Mouse (Mus musculus) cerebellum, adult 11-12 months (tissue): Measurements from ENCODE around the gene Ska3.

Experiments
- DNase-seq: peaks from one replicate; pipeline ENCODE4 v3.0.0; 2022

The Ska3 gene

DNA sequence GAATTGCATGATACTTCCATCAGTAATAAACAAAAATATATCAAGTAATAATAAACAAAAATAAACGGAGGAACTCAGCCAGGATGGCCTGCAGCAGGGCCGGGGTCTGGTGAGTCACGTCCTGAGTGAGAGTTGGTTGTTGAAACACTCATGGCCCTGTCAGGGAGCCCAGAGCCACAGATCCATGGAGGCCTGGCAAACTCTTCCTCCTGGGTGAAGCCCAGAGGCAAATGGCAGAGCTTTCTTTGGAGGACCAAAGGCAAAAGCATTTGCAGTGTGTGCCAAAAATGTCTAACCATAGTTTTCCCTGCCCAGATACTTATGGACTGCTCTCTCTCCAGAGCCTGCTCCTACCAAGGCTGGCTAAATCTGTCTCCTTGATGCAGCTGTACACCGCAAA lies 34.8 kb downstream of the Ska3 start:
- DNase-seq: no peak

GRCm38 (mm10) chr14:57789759-57790158 lies 36.2 kb downstream of the Ska3 start:
- DNase-seq: no peak

DNA sequence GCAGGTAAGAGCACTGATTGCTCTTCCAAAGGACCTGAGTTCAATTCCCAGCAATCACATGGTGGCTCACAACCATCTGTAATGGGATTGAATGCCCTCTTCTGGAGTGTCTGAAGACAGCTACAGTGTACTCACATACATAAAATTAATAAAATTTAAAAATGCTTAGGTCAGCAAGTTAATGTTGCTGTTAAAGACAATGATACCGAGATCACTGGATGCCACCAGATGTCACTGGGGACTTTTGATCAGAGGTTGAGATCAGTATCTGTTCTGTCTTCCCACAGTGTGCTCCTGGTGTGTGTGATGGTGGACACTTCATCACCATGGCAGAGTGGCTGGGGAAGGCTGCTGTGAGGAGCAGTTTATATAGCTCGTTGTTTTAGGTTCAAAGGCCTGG lies 36.7 kb downstream of the Ska3 start:
- DNase-seq: no peak

DNA sequence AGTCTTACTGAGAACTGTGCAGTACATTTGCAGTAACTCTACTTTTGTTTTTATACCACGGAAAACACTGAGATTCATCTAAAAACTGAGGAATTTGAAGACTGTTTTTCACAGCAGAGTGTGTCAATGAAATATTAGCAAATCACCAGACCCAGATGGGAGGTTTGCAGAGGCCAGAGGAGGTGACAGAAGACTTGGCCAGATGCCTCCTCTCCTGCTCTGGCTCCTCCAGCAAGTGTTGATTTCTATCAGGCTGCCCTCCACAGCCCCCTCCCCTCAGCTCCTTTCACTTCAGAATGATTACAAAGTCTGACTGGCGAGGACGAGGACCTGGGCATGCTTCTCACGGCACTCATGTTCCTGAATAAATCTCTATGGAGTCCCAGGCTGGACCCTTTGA lies 38.6 kb downstream of the Ska3 start:
- no peak for DNase-seq

DNA sequence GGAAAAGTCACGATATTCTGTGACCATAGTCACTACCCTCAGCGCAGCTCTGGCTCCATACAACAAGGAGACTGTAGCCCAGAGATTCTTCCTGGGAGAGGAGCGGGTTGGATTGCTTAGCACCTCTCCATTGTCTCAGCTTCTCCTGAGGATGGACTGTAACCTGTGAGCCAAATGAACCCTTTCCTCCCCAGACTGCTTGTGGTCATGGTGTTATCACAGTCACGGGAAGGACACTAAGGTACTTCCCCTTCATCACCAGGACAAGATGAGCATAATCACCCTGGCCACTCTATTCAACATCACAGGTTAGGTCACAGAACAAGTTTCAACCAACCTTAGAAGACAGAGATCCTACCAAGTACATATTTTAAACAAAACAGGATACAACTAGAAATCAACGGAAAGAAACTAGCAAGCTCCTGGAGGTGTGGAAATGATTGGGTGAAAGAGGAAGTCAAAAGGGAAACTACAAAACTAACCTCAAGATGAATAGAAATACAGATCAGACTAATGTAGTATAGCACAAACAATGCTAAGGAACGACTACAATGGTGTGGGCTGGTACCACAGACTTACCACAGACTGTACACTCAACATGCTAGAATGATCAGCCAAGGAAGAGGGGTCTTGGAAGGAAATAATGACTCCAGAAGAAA lies 53.7 kb downstream of the Ska3 start:
- no peak for DNase-seq

DNA sequence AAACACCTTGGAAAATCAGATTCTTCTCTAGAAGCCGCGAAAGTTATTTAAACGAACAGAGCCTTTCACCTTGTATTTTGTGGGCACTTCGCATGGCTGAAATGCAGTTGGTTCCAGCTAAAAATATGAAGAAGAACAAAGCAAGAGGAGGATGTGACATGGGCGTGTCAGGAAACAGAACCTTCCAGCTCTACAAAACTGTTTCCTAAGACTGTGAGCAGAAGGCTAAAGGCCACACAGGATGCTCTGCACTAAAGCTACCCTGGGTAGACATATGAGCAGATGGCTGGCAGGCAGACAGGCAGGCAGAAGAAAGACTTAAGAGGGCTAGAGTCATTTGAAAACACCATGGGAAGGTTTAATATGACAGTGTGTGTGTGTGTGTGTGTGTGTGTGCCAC lies 56.9 kb downstream of the Ska3 start:
- DNase-seq: no peak

DNA sequence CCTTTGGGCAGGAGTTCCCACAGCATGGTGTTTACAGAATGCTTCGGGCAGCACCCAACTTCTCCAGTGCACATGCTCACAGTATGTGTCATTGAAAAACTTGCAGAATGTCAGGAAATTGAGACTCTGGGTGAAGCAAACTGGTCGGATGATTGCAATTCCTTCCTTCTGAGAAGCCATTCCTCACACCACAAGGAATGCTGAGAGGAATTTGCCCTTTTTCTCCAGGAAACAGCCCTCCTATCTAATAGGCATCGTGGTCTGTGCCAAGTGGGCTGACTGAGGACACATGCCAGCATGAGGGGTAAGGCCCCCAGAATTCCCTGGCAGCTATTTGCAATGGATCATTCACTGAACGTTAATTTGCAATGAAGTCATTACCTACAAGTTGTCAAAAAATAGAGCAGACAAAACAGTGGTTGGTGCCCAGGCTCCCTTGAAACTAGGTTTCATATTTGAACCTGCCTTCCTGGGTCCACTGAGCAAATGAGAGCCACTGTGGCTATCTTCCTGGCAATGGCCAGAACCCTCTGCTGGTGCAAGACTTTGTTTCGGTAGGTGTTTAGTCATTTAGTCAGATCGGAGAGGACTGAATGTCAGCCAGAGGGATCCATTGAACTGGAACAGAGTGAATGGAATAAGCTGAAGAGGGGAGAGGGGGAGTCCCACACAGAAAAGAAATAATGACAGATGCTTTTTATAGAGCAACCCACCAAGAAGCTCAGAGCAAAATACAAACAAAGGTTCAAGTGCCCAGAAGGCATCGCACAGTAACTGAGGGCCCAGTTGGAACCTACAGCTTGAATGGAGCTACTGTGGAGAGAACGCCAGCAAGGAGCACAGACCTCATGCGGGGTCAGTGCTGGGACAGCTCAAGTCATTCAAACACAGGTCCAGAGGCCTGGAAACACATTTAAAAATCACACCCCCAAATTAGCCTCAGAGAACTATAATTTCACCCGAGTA lies 65.3 kb downstream of the Ska3 start:
- DNase-seq: no peak

DNA sequence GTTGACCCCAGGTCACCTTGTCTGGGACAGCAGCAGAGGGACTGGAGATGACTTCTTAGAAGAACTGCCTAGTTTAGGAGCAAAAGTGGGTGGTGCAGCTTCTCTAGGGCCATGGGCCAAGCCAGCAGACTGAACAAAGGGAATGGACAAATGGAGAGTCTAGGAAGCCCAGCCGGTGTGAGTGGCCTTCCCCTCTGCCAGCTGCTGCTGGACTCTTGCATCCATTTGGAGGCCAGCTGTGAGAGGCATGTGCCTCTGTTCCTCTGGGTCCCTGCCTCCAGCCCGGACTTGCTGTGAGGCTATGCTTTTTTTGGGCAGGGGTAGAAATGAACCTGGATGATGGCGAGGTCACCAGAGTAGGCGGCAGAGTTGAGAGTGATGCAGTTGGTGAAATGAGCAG lies 67.7 kb downstream of the Ska3 start, which contains the start of gene Lats2:
Lats2 (minus strand) TSS at position 152 of the 400 bp plus-strand sequence.
- no peak for DNase-seq
